Mouse (Mus musculus) lung, adult 2 months (tissue): ENCODE measurements around the gene Flrt1. TPM values are rescaled to one million over a fixed set of nuclear protein-coding genes. Genes with fewer than 3 reads are reported as not detected.
A peak's percentile ranks its signal among the peaks of the same experiment; 100 is the strongest.
"Not testable (repeated sequence)": the region's sequence is repeated elsewhere in the genome, so short reads cannot be mapped to it uniquely, and the experiment has no call there.

Experiments used
- DNase-seq: peaks from one replicate; pipeline ENCODE4 v3.0.0; 2022
- H3K4me1 ChIP-seq: fragments of 200-500 bp; 2 replicates; pipeline ENCODE4 v1.6.1; 2011; ENCODE audit warnings: low read length; ENCODE audit not compliant: control insufficient read depth, insufficient read depth
- H3K4me3 ChIP-seq: fragments of 200-500 bp; replicated peaks from 2 replicates; pipeline ENCODE3; 2011; ENCODE audit warnings: low read depth, mild to moderate bottlenecking, control low read depth, low read length; ENCODE audit errors: extremely low read depth
- CTCF ChIP-seq: fragments of 200-500 bp; IDR thresholded peaks from 2 replicates; pipeline ENCODE4 v1.5.1; 2011; ENCODE audit warnings: mild to moderate bottlenecking, low read length, control low read depth; ENCODE audit not compliant: insufficient read depth
- POLR2A ChIP-seq: fragments of 200-500 bp; IDR thresholded peaks from 2 replicates; pipeline ENCODE4 v1.6.1; 2011; ENCODE audit warnings: low read depth, mild to moderate bottlenecking, control low read depth, low read length, borderline replicate concordance; ENCODE audit errors: extremely low read depth
- WGBS: fragments of 180-500 bp; shearing (Covaris S2); methylation state at CpG from one replicate; pipeline ENCODE4 v1.1.7; 2018; 5-methylcytosine and 5-hydroxymethylcytosine counted together
- polyA plus RNA-seq: library from polyadenylated mRNA; depleted of rRNA; stranded (reverse); fragments of >200 nt; gene quantifications from 2 replicates; pipeline ENCODE4 v1.2.3, GENCODE M21; 2012

Flrt1 gene
- polyA plus RNA-seq, 1 experiment = 0.40 TPM

- WGBS = 70% methylated on average over 9 of the region's 9 CpGs
- no peak for TF ChIP-seq CTCF
- TF ChIP-seq POLR2A = no peak
- DNase-seq = no peak
- no peak overlapping the region for H3K4me3 ChIP-seq
- H3K4me1 ChIP-seq = no peaks in the 10 kb centered on the region
These were observed 27.9 kb downstream of the Flrt1 start for GRCm38 (mm10) chr19:7077666-7078065.

DNA sequence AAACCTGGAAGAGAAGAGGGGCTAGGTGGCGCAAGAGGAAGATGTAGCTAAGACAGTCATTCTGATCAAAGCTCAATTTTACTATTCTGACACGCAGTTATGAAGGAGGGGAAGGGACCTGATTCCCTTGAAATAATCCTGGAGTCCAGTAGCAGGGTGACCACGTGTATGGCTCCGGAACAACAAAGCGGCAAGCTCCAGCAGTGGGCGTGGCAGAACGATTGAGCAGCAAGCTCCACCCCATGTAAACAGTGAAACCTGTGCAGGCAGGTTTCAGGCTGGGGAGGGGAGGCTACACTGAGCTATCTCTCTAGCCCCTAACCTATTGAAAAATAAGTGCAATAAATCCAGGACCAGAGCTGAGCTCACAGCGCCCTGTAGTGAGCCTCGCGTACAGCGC, 30.2 kb downstream of the Flrt1 start:
- not testable (repeated sequence) for DNase-seq, H3K4me3 ChIP-seq, H3K4me1 ChIP-seq
- WGBS = 81% methylated on average over 11 of the region's 11 CpGs

- no peak for DNase-seq
- 78% methylated on average over 12 of the region's 12 CpGs for WGBS
- TF ChIP-seq POLR2A (no peak), CTCF (no peak)
- Histone ChIP-seq H3K4me3 (no peak overlapping the region), H3K4me1 (no peaks in the 10 kb centered on the region)
These were observed 31.3 kb downstream of the Flrt1 start for GRCm38 (mm10) chr19:7073997-7074781.

GRCm38 (mm10) chr19:7072221-7072620, 33.3 kb downstream of the Flrt1 start:
- Histone ChIP-seq H3K4me3 (no peak overlapping the region), H3K4me1 (no peaks in the 10 kb centered on the region)
- TF ChIP-seq CTCF = no peak
- TF ChIP-seq POLR2A = no peak
- WGBS = 77% methylated on average over 6 of the region's 6 CpGs
- no peak for DNase-seq

DNA sequence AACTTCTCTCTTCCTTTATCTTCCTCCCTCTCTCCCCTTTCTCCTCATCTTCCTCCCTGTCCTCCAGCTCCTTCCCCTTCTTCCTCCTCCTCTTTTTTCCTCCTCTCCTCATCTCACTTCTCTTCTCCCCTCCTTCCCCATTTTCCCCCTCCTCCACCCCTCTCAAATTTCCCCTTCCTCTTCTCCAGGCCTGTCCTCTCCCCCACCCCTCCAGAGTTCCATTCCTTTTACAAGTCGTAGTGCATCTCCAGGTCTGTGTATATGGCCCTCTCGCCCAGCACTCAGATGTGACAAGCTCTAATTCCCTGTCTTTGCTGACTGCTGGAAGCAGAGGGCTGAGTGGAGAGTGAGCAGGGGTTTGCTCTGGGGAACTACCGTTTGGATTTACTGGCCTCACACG, 34.8 kb downstream of the Flrt1 start:
- no peak for TF ChIP-seq CTCF
- TF ChIP-seq POLR2A = no peak
- whole genome bisulfite sequencing = 52% methylated on average over 4 of the region's 4 CpGs
- no peak overlapping the region for H3K4me3 ChIP-seq
- H3K4me1 ChIP-seq = no peaks in the 10 kb centered on the region
- DNase-seq = no peak

GRCm38 (mm10) chr19:7069781-7070763, 35.5 kb downstream of the Flrt1 start:
- WGBS = 28% methylated on average over 34 of the region's 35 CpGs
- Histone ChIP-seq H3K4me3 (no peak overlapping the region), H3K4me1 (no peaks in the 10 kb centered on the region)
- TF ChIP-seq POLR2A = no peak
- no peak for TF ChIP-seq CTCF
- no peak for DNase-seq

DNA sequence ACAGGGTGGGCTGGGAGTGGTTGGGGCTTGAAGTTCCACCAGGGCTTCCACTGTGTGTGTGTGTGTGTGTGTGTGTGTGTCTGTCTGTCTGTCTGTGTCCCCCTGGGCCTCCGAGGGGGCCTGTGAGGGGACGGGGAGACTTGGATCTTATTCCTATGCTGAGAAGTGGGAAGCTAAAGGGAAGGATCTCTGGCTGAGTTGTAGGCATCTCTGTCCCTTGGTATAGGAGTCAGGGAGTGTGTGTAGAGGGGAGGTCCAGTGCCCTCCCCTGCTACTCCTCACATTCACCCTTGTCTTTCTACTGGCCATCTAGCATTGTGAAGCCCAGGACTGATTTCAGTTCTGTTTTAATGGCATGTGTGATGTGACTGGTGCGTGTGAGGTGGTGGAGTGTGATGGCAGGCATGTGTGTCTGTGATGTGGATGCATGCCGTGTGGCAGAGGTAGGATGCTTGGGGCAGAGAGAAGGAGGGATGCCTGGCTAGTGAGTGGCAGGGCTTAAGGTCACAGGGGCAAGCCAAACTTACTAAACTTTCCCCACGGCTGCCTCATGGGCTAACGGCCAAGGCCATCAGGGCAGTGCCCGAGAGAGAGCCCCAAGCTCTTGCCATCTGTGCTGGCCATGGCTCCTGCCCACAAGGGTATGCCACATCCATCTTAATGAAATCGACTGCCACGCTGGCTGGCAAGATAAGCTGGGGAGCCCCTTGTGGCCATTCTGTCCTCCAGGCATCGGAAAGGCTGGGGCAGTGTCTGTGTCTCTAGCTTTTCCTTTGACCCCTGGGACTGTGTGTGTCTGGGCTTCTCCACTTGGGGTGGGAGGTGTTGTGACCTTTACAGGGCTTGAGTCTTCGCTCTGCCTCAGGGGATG, 36.6 kb downstream of the Flrt1 start:
- TF ChIP-seq POLR2A = no peak
- TF ChIP-seq CTCF = no peak
- 73% methylated on average over 11 of the region's 11 CpGs for WGBS
- no peaks in the 10 kb centered on the region for H3K4me1 ChIP-seq
- no peak overlapping the region for H3K4me3 ChIP-seq
- no peak for DNase-seq

DNA sequence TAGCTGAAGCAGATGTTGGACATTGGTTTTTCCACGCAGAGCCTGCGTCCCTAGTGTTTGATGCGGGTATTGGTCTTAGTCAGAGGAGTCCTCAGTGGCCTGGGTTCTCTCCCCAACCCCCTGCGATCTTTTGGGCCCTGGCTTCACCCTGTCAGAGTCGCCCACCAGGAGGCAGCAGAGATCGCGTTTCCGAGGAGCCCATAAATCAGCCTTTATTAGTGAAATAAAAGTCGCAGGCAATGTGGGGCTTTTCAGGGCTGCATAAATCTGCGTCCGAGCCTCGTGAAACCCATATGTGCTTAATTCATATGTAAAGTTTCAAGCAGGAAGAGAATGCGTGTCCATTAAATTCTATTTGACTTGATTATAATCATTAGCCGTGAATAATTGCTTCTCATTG, 37.4 kb downstream of the Flrt1 start:
- H3K4me3 ChIP-seq = no peak overlapping the region
- WGBS = 8% methylated on average over 14 of the region's 14 CpGs
- DNase-seq = peak; percentile 76

More for the DNA sequence above, 37.4 kb downstream of the Flrt1 start:
- TF ChIP-seq CTCF (peak; percentile 75), POLR2A (no peak)
- no peaks in the 10 kb centered on the region for H3K4me1 ChIP-seq
